Mouse (Mus musculus) stomach, embryonic 14.5 days (tissue): Measurements from ENCODE around the gene Nav2. TPM values are rescaled to one million over a fixed set of nuclear protein-coding genes. Genes with fewer than 3 reads are reported as not detected.

ENCODE experiments used
- ATAC-seq: fragments of 200-750 bp; cut with Nextera tagmentation; 2 replicates; pipeline ENCODE4 v1.8.0; 2017; ENCODE audit warnings: low read depth, moderate TSS enrichment; ENCODE audit not compliant: insufficient number of reproducible peaks, insufficient read depth, low FRiP score
- H3K27ac ChIP-seq: fragments of 300-500 bp; sonication (generic); 2 replicates; pipeline ENCODE4 v1.5.1; 2014; ENCODE audit warnings: mild to moderate bottlenecking, low read length, moderate library complexity, mixed read lengths
- H3K27me3 ChIP-seq: fragments of 300-500 bp; sonication (generic); 2 replicates; pipeline ENCODE4 v1.6.1; 2014; ENCODE audit warnings: low read length, control low read depth, mixed read lengths; ENCODE audit not compliant: control insufficient read depth, insufficient read depth
- H3K36me3 ChIP-seq: fragments of 300-500 bp; sonication (generic); 2 replicates; pipeline ENCODE4 v1.6.1; 2014; ENCODE audit warnings: mild to moderate bottlenecking, control low read depth, low read length, moderate library complexity, mixed read lengths; ENCODE audit not compliant: control insufficient read depth, insufficient read depth
- H3K4me1 ChIP-seq: fragments of 300-500 bp; sonication (generic); 2 replicates; pipeline ENCODE4 v1.6.1; 2014; ENCODE audit warnings: low read length, control low read depth, mixed read lengths; ENCODE audit not compliant: control insufficient read depth, insufficient read depth
- H3K4me2 ChIP-seq: fragments of 300-500 bp; sonication (generic); replicated peaks from 2 replicates; pipeline ENCODE4 v1.6.1; 2014; ENCODE audit warnings: low read depth, low read length, control low read depth
- H3K4me3 ChIP-seq: fragments of 300-500 bp; sonication (generic); 2 replicates; pipeline ENCODE4 v1.5.1; 2014; ENCODE audit warnings: low read depth, low read length, control low read depth
- H3K9ac ChIP-seq: fragments of 300-500 bp; sonication (generic); replicated peaks from 2 replicates; pipeline ENCODE4 v1.6.1; 2014; ENCODE audit warnings: low read depth, mild to moderate bottlenecking, control low read depth, low read length, moderate library complexity, mixed read lengths
- H3K9me3 ChIP-seq: fragments of 300-500 bp; sonication (generic); 2 replicates; pipeline ENCODE4 v1.6.1; 2016; ENCODE audit warnings: low read depth, low read length, control low read depth; ENCODE audit not compliant: control insufficient read depth
- WGBS: fragments of 180-500 bp; shearing (Covaris S2); extraction: QIAGEN DNeasy Blood & Tissue Kit; methylation state at CpG from one replicate; pipeline ENCODE4 v1.1.7; 2014; 5-methylcytosine and 5-hydroxymethylcytosine counted together
- polyA plus RNA-seq: library from polyadenylated mRNA; unstranded; fragments of >200 nt; fragmentation: Nextera tagmentation; extraction: Ambion mirVana; gene quantifications from 2 replicates; pipeline ENCODE4 v1.2.1, GENCODE M21; 2014

Nav2 gene
- polyA plus RNA-seq, 1 experiment from 2014 or later: 41.1 TPM

DNA sequence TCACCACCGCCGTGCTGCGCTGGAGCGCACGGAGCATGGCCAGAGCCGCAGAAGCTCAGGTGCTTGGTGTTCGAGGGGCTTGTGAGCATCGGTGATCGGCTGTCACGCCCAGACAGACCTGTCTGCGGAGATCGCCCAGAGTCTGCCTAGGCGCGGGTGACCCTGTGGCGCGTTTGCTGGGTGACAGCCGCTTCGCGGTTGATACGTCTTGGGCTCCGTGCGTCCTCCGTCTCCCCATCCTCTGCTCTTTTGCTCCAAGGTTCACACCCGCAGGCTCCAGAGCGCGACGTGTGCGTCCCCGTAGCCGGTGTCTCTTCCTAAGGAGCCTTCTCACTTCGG, 337.7 kb downstream of the Nav2 start:
- Histone ChIP-seq H3K27ac (no peak overlapping the region), H3K27me3 (0 out of 2 replicates have a peak, but pooled peaks cover 7% of the 10 kb centered on the region), H3K4me2 (peak overlapping the region; percentile 92), H3K4me3 (peak overlapping the region; percentile 56), H3K4me1 (peaks cover 27% of the 10 kb centered on the region), H3K36me3 (no peaks in the 10 kb centered on the region), H3K9ac (peak overlapping the region; percentile 43), H3K9me3 (no peaks in the 10 kb centered on the region)
- no peak for ATAC-seq
- WGBS: under 1% methylated on average over 31 of the region's 31 CpGs

GRCm38 (mm10) chr7:49246584-49247481, 338.3 kb downstream of the Nav2 start:
- Histone ChIP-seq H3K4me3 (peak overlapping the region; percentile 56), H3K4me2 (peak overlapping the region; percentile 92), H3K27ac (no peak overlapping the region), H3K4me1 (peaks cover 29% of the 10 kb centered on the region), H3K27me3 (0 out of 2 replicates have a peak, but pooled peaks cover 7% of the 10 kb centered on the region), H3K9ac (peak overlapping the region; percentile 43), H3K36me3 (no peaks in the 10 kb centered on the region), H3K9me3 (no peaks in the 10 kb centered on the region)
- no peak for ATAC-seq
- WGBS: 2% methylated on average over 50 of the region's 50 CpGs

GRCm38 (mm10) chr7:49247744-49248331, 339.3 kb downstream of the Nav2 start:
- Histone ChIP-seq H3K4me3 (peak overlapping the region; percentile 56), H3K36me3 (no peaks in the 10 kb centered on the region), H3K27me3 (0 out of 2 replicates have a peak, but pooled peaks cover 7% of the 10 kb centered on the region), H3K4me1 (peaks cover 29% of the 10 kb centered on the region), H3K9ac (no peak overlapping the region), H3K4me2 (peak overlapping the region; percentile 92), H3K9me3 (no peaks in the 10 kb centered on the region), H3K27ac (peak overlapping the region; percentile 4; the same call in 1 of the 2 replicates)
- ATAC-seq: no peak
- WGBS: 23% methylated on average over 8 of the region's 8 CpGs

- no peak for ATAC-seq
- Histone ChIP-seq H3K9me3 (no peaks in the 10 kb centered on the region), H3K4me2 (peak overlapping the region; percentile 92), H3K4me3 (peak overlapping the region; percentile 56), H3K27me3 (0 out of 2 replicates have a peak, but pooled peaks cover 7% of the 10 kb centered on the region), H3K36me3 (no peaks in the 10 kb centered on the region), H3K4me1 (peaks cover 29% of the 10 kb centered on the region), H3K27ac (peak overlapping the region; percentile 21; the same call in 1 of the 2 replicates), H3K9ac (no peak overlapping the region)
- WGBS: 34% methylated on average over 14 of the region's 14 CpGs
Measured at GRCm38 (mm10) chr7:49248333-49249086, 340.0 kb downstream of the Nav2 start.

GRCm38 (mm10) chr7:49249462-49249861, 340.9 kb downstream of the Nav2 start:
- no peaks in the 10 kb centered on the region for H3K36me3 ChIP-seq
- no peaks in the 10 kb centered on the region for H3K9me3 ChIP-seq
- no peak for ATAC-seq
- no peak overlapping the region for H3K4me3 ChIP-seq
- H3K4me2 ChIP-seq: 0 out of 2 replicates have a peak overlapping the region, but pooled peaks have one; percentile 92
- H3K27ac ChIP-seq: no peak overlapping the region
- H3K4me1 ChIP-seq: peaks cover 29% of the 10 kb centered on the region
- no peak overlapping the region for H3K9ac ChIP-seq
- H3K27me3 ChIP-seq: 0 out of 2 replicates have a peak, but pooled peaks cover 7% of the 10 kb centered on the region
- 76% methylated on average over 2 of the region's 2 CpGs for WGBS

DNA sequence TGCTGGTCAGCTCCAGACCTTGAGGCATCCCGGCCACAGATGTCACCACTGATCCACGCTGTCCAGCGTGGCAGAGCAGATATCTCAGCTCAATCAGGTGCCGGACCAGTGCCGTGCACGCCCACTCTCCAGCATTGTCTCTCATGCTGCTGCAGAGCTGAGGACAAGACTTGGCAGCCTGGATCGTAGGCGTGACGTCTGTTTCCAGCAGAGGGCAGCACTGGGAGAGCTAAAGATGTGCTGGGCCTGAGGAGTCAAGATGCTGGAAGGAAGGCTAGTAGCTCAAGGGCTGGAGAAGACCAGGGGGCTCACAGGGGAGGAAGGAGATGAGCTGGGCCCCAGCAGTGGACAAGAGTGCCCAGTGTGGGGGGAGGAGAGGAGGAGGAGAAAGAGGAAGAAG, 341.5 kb downstream of the Nav2 start:
- peaks cover 29% of the 10 kb centered on the region for H3K4me1 ChIP-seq
- H3K9ac ChIP-seq: no peak overlapping the region
- no peaks in the 10 kb centered on the region for H3K36me3 ChIP-seq
- WGBS: 10% methylated on average over 9 of the region's 9 CpGs
- H3K9me3 ChIP-seq: no peaks in the 10 kb centered on the region
- H3K4me2 ChIP-seq: no peak overlapping the region
- peak; percentile 12; the same call in 1 of the 2 replicates for ATAC-seq
- H3K27me3 ChIP-seq: 0 out of 2 replicates have a peak, but pooled peaks cover 7% of the 10 kb centered on the region
- H3K27ac ChIP-seq: no peak overlapping the region
- no peak overlapping the region for H3K4me3 ChIP-seq

DNA sequence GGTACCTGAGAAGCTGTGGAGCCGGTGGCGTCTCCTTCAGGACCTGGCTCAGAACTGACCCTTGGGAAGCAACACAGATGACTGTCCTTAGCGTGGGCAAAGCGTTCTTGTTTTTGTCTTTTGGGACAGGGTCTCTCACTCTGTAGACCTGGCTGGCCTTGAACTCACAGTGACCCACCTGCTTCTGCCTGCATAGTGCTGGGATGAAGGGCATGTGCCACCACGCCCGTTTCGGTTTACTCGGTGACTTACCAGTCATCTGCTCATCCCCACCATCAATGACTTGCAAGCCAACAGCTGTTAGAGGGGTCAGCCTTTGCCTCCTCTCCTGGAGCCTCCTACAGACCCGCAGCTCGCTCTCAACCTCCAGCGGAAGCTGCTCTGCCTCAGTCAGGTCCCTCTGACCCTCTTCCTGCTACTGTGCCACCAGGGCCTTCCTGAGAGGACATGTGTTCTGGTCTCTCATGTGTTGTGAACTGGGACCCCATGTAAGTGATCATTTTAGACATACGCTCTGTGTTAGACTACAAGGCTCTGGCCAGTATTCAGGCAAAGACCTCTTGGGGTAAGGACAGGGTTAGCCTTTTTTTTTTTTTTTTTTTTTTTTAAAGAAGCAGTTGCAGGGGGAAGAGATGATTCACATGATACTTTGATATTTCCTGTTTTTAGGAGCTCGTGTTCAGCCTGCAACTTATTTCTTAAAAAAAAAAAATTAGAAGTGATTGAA, 342.2 kb downstream of the Nav2 start:
- Histone ChIP-seq H3K4me2 (no peak overlapping the region), H3K27ac (no peak overlapping the region), H3K4me1 (peaks cover 26% of the 10 kb centered on the region), H3K27me3 (0 out of 2 replicates have a peak, but pooled peaks cover 7% of the 10 kb centered on the region), H3K9me3 (no peaks in the 10 kb centered on the region), H3K4me3 (no peak overlapping the region), H3K36me3 (no peaks in the 10 kb centered on the region), H3K9ac (no peak overlapping the region)
- 84% methylated on average over 13 of the region's 13 CpGs for WGBS
- ATAC-seq: no peak

DNA sequence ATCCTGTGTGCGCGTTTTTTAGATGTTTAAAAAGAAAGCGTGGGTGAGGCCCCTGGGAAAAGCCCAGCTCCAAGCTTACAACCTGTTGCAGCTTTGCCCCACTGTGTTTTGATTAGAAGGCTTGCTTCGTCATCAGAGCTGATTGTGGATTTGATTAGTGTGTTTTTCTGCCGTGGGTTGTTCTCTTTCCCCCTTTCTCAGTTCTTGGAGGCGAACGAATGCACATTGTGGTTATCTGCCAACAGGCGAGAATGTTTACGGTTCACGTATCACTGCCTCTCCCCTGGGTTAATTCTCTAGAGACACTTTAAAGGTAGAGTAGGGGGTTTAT, 342.8 kb downstream of the Nav2 start:
- 0 out of 2 replicates have a peak, but pooled peaks cover 7% of the 10 kb centered on the region for H3K27me3 ChIP-seq
- H3K9me3 ChIP-seq: no peaks in the 10 kb centered on the region
- 38% methylated on average over 10 of the region's 10 CpGs for WGBS
- no peak overlapping the region for H3K27ac ChIP-seq
- H3K4me2 ChIP-seq: no peak overlapping the region
- no peak overlapping the region for H3K9ac ChIP-seq
- no peak overlapping the region for H3K4me3 ChIP-seq
- no peaks in the 10 kb centered on the region for H3K36me3 ChIP-seq
- ATAC-seq: no peak
- peaks cover 29% of the 10 kb centered on the region for H3K4me1 ChIP-seq
